Mouse (Mus musculus) splenic B cell, adult 2 months (primary cell): Measurements from ENCODE around the gene Nrn1l.

Source experiments
- DNase-seq: peaks from one replicate; pipeline ENCODE4 v3.0.0-alpha.2; 2011; ENCODE audit warnings: low read depth, low spot score
- H3K27me3 ChIP-seq: 2 replicates; pipeline ENCODE4 v1.6.1; 2012; ENCODE audit warnings: mild to moderate bottlenecking, low read length, moderate library complexity, mixed read lengths; ENCODE audit not compliant: control insufficient read depth, poor library complexity, insufficient read depth, severe bottlenecking
- H3K36me3 ChIP-seq: 2 replicates; pipeline ENCODE4 v1.6.1; 2012; ENCODE audit warnings: mild to moderate bottlenecking, low read length, moderate library complexity, mixed read lengths; ENCODE audit not compliant: control insufficient read depth, poor library complexity, insufficient read depth, severe bottlenecking

Gene Nrn1l

DNA sequence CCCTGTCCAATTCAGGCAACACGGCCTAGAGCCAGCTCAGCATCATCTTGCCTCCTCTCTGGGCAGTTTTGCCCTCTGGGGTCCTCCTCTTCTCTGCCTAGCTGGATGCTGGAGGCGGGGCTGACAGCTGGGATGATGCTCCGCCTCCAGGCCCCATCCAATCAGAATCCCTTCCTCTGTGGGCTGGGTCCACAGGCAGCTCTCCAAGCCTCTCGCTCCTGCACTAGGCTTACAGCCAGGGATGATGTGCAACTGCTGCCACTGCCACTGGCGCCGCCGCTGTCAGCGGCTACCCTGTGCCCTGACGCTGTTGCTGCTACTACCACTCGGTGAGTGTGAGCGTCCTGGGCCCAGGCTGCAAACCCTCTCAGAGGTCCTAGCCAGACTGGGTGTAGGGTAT is at the start of gene Nrn1l:
Gene Nrn1l, plus strand, starts transcription at position 229 of the 400 bp plus-strand sequence.
- H3K27me3 ChIP-seq = no peaks in the 10 kb centered on the region
- DNase-seq = no peak
- peaks cover 6% of the 10 kb centered on the region for H3K36me3 ChIP-seq

DNA sequence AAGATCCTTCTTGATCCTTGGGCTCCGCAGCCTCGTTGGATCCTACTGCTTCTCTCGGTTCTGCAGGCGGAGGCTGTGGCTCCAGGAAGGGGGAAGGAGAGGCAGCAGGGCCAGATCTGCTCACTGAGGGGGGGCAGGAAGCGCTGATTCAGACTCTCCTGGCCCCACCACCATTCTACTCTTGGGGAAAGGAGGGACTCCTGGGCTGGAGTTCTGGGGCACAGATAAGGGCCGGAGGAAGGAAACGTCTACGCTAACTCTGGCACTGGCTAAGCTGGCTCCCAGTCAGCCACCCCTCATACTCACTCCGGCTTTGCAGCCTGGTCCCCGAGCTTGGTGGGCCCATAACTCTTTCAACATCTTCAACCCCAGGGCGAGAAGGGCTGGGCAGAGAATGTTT is 46.7 kb upstream of the Nrn1l start:
- H3K27me3 ChIP-seq = no peaks in the 10 kb centered on the region
- no peak for DNase-seq
- peaks cover 8% of the 10 kb centered on the region; the same call in 1 of the 2 replicates for H3K36me3 ChIP-seq

DNA sequence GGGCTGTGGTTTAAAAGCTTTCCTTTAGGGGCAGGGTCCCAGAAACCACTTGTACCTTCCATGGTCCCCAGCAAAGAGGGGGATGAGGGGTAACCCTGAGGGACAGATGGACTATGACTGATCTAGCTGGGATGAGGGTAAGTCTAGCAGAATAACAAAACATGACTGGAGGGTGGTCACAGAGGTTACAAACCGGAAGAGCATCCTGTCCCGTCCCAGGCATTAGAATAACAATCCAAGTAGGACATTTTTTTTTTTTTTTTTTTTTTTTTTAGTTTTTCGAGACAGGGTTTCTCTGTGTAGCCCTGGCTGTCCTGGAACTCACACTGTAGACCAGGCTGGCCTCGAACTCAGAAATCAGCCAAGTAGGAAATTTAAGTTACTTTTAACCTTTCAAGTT is 43.4 kb upstream of the Nrn1l start:
- DNase-seq = no peak
- Histone ChIP-seq H3K27me3 (no peaks in the 10 kb centered on the region), H3K36me3 (peaks cover 5% of the 10 kb centered on the region; the same call in 1 of the 2 replicates)

DNA sequence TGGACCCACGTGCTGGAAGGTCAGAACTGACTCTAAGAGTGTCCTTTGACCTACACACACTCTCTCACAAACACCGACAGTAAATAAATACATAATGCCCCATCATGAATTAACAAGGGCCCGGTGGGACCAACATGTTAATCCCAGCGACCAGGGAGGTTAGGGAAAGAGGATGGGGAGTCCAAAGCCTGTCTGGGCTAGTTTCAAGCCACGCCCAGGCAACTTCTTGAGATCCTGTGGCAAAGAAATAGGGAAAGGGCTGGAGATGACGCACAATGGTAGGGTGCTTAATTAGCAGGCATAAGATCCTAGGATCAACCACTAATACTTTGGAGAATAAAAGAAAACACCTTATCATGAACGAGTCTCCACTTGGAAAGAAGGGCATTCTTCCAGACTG is 42.8 kb upstream of the Nrn1l start:
- peaks cover 5% of the 10 kb centered on the region; the same call in 1 of the 2 replicates for H3K36me3 ChIP-seq
- no peak for DNase-seq
- H3K27me3 ChIP-seq = no peaks in the 10 kb centered on the region

DNA sequence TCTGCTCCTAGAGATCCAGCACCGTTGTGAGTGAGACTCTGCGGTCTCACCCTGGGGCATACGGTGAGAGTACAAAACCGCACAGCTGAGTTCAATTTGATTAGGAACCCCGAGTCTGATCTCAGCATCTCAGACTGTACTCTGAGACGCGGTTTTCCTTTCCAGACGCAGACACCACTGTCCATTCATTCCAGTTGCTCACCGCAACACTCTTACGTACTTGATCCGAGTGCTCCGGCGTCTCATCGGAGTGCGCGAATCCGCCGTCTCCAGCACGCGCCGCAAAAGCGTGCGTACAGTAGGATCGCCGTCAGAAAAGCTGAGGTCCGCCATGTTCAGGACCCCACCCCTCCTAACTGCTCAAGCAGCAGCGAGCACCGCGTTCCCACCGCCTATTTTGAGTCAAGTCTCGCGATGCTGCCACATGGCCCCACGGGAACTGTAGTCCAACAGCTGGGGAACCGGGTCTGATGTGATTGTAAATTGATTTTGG is 41.7 kb upstream of the Nrn1l start:
- H3K36me3 ChIP-seq = 0 out of 2 replicates have a peak, but pooled peaks cover 2% of the 10 kb centered on the region

DNA sequence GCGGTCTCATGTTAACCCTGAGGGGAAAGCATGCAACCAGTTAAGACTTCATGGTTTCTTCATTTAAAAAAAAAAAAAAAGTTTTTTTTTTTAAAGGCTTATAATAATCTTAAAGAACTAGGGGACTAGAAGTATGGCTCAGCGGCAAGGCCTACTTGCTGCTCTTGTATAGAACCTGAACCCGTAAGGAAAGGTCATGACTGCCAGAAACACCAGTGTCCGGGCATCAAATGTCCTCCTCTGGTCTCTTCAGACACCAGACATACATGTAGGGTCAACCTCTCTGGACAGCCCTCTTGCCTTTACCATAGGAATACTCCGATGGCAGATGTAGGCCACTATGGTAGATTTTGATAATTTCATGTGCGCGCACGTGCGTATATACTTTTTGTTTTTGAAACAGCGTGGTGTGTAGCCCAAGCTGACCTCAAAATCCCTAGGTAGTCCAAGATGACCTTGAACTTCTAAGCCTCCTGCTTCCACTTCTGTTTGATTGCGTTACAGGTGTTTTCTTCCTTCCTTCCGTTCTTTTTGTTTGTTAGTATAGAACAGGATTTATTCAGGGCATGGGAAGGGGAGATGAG is 41.1 kb upstream of the Nrn1l start:
- 0 out of 2 replicates have a peak, but pooled peaks cover 2% of the 10 kb centered on the region for H3K36me3 ChIP-seq
- H3K27me3 ChIP-seq = no peaks in the 10 kb centered on the region
- no peak for DNase-seq

More for the DNA sequence above, 41.7 kb upstream of the Nrn1l start:
- peak; percentile 90 for DNase-seq
- H3K27me3 ChIP-seq = no peaks in the 10 kb centered on the region

DNA sequence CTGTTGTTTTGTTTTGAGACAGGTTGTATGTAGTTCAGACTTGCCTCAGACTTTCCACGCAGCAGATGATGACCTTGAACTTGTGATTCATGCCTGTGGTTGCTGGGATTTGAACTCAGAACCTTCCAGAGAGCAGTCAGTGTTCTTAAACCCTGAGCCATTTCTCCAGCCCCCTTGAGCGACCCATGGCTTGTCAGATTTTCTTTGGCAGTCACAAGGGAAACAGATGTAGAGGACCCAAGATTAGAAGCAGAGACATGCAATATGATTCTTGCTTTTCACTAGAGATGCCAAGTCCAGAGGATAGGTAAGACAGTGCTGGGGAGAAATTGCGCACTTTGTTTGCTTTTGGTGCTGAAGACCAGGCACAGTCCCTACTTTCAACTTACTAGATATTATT is 40.2 kb upstream of the Nrn1l start, which contains the start of gene Cenpt:
Gene Cenpt, minus strand, starts transcription at position 101 of the 400 bp plus-strand sequence.
- no peak for DNase-seq
- 0 out of 2 replicates have a peak, but pooled peaks cover 2% of the 10 kb centered on the region for H3K36me3 ChIP-seq
- no peaks in the 10 kb centered on the region for H3K27me3 ChIP-seq

DNA sequence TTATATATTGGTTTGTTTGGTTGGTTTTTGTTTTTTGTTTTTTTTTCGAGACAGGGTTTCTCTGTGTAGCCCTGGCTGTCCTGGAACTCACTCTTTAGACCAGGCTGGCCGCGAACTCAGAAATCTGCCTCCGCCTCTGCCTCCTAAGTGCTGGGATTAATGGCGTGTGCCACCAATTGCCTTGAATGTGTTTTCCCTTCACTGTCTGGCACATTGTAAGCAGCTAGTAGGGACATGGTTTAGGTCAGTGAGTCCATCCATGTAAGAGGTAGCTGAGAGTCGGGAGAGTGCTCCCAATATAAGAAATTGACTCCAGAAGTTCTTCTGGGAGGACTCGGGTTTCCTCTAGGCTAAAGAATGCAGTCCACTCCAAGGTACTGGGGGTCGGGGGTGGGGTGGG is 39.1 kb upstream of the Nrn1l start:
- H3K27me3 ChIP-seq = no peaks in the 10 kb centered on the region

DNA sequence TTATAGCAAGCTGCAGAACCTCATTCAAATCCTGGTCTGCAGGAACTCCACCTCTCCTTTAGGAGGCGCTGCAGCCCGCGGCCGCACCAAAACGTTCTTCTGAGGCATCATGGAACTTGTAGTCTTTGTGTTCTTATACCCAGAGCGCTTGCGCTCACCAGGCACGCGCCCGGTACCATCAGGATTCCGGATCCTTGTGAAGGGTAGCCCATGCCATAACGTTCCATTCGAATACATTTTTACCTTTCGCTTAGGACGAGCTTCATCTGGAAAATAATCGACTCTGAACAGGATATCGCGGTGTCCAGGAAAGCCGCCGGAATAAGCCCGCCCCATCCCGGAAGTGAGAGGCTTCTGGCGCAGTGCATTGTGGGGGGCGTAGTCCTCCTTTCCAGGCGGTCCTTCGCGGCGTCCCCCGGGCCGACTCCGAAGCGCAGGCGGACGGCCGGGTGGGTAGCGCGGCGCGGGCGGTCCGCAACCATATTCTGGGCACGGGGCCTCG is 38.6 kb upstream of the Nrn1l start, which contains the start of gene Thap11:
Gene Thap11, plus strand, starts transcription at position 418 of the 502 bp plus-strand sequence.
- DNase-seq = peak; percentile 92
- no peaks in the 10 kb centered on the region for H3K36me3 ChIP-seq
- no peaks in the 10 kb centered on the region for H3K27me3 ChIP-seq

More for the DNA sequence above, 39.1 kb upstream of the Nrn1l start:
- no peaks in the 10 kb centered on the region for H3K36me3 ChIP-seq
- no peak for DNase-seq

DNA sequence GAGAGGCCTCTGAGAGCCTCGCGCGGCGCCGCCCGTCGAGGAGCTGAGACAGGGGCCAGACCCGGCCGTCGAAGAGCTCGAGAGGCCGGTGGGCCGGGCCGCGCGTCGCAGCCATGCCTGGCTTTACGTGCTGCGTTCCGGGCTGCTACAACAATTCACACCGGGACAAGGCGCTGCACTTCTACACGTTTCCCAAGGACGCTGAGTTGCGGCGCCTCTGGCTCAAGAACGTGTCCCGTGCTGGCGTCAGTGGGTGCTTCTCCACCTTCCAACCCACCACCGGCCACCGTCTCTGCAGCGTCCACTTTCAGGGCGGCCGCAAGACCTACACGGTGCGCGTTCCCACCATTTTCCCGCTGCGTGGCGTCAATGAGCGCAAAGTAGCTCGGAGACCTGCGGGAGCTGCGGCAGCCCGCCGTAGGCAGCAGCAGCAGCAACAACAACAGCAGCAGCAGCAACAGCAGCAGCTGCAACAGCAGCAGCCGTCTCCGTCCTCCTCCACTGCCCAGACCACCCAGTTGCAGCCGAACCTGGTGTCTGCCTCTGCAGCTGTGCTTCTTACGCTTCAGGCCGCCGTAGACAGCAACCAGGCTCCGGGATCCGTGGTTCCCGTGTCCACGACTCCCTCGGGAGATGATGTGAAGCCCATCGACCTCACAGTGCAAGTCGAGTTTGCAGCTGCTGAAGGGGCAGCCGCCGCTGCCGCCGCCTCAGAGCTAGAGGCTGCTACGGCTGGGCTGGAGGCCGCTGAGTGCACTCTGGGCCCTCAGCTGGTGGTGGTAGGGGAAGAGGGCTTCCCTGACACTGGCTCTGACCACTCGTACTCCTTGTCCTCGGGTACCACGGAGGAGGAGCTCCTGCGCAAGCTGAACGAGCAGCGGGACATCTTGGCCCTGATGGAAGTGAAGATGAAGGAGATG is 37.9 kb upstream of the Nrn1l start:
- no peaks in the 10 kb centered on the region for H3K36me3 ChIP-seq
- DNase-seq = peak; percentile 33
- no peaks in the 10 kb centered on the region for H3K27me3 ChIP-seq

DNA sequence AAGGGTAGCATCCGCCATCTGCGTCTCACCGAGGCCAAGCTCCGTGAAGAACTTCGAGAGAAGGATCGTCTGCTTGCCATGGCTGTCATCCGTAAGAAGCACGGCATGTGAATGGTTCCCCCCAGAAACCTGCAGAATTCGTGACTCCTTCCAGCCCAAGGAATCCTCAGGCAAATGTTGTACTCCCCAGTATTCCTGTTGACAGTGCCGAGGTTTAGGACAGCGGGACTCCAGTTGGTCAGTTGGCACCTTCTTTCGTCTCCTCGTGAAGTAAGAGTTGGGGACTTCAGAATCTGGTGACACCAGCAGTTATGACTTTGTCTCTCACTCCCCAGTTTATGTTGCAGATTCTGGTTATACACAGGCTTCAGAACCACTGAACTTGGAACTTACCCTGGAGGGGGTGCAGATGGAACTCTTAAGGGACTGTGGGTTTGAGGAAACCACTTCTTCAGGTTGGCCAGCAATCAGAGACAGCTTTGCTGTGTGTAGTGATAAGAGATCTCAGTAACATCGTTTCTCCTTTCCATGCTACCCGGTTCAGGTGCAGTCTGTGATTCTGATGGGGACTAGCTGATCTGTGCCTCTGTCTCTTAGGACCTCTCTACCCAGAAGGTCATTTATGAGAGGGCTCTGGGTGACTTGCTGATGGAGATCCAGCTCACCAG is 37.1 kb upstream of the Nrn1l start:
- no peak for DNase-seq
- H3K27me3 ChIP-seq = no peaks in the 10 kb centered on the region
- no peaks in the 10 kb centered on the region for H3K36me3 ChIP-seq

DNA sequence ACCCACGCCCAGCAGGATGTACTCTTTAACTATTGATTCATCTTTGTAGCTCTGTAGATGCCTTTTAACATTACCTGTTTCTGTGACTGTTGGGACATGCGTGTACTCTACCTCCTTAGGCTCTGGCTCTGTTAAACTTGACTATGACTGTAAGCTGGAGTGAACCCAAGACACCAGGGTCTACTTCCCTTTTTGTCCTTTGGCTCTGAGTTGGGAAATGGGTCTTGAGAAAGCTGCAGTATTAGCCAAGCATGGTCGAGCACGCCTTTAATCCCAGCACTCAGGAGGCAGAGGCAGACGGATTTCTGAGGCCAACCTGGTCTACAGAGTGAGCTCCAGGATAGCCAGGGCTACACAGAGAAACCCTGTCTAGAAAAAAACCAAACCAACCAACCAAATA is 34.9 kb upstream of the Nrn1l start:
- no peak for DNase-seq
- Histone ChIP-seq H3K27me3 (no peaks in the 10 kb centered on the region), H3K36me3 (no peaks in the 10 kb centered on the region)

DNA sequence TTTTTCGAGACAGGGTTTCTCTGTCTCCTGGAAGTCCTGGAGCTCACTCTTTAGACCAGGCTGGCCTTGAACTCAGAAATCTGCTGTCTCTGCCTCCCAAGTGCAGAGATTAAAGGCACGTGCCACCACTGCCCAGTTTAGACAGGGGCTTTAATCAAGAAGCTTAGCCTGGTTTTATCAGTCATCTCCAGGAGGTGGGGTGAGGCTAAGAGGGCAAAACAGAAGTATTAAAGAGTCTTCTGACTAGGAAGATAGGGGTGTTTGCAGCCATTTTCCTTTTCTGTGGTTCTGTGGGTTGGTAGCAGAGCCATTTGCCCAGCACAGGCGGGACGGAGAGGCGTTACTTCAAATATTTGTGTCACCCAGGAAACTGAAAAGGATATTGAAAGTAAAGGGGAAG is 34.1 kb upstream of the Nrn1l start:
- no peaks in the 10 kb centered on the region for H3K27me3 ChIP-seq
- H3K36me3 ChIP-seq = no peaks in the 10 kb centered on the region
- no peak for DNase-seq

DNA sequence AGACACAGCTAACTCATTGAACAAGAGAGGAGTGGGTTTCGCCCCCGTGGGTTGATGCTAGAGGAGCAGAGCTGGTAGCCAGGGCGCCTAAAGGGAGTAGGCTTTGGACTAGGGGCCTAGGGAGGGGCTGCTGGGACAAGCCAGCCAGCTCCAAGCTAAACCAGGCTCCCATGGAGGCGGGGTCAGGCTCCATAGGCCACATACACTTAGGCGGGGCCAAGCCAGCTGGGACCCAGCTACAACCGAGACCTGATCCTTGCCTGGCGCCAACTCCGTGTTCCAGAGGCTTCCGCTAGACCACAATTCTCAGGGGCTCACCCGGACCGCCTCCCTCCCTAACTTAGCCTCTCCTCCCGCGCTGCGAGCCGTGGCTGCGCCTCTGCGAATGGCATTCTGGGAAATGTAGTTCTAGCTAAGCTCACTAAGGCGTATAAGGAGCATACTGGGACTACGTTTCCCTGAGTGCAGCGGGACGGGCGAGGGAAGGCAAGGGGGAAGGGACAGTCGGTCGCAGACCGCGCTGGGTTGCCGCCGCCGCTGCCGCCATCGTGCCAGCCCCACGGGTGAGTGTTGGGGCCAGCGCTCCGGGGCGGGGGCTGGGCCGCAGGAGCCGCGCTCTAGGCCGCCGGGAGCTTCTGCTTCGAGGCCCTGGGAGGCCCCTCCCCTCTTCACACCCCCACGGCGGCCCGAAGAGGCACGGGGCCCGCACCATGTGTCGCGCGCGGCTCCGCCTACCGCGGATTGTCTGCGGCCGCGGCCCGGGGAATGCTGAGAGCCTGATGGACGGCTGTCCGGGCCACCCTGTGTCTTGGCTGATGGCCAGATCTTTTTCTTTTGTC is 33.0 kb upstream of the Nrn1l start, which contains the start of gene Nutf2:
Gene Nutf2, plus strand, starts transcription at position 438 of the 839 bp plus-strand sequence.
- DNase-seq = peak; percentile 93
- Histone ChIP-seq H3K27me3 (no peaks in the 10 kb centered on the region), H3K36me3 (no peaks in the 10 kb centered on the region)
